Mouse (Mus musculus) left cerebral cortex, adult 8-10 months (tissue): ENCODE measurements around the gene H2-Ke6. TPM values are rescaled to one million over a fixed set of nuclear protein-coding genes. Genes with fewer than 3 reads are reported as not detected.

Experiments
- DNase-seq, 2 experiments: peaks; one replicate each; pipeline ENCODE4 v3.0.0; 2022; ENCODE audit warnings: low spot score in 2 of 2
- total RNA-seq, 4 experiments: library from RNA; stranded (reverse); gene quantifications; 2 replicates each; pipeline ENCODE4 v1.2.4; 2022

Gene H2-Ke6
- 10 to 100 TPM; 45.6 to 50.2 (median 46.4) TPM for total RNA-seq

GRCm38 (mm10) chr17:34027656-34028223 lies at the start of gene H2-Ke6:
TSS of gene H2-Ke6 (minus strand) at chr17:34028060.
- DNase-seq = peak; percentile 85 to 95

- peak in 1 of 2 experiments; percentile 37 for DNase-seq
Measured at GRCm38 (mm10) chr17:34077549-34077948, 49.7 kb upstream of the H2-Ke6 start.

GRCm38 (mm10) chr17:34075271-34075670 lies 47.4 kb upstream of the H2-Ke6 start:
- DNase-seq = peak in 1 of 2 experiments; percentile 23

DNA sequence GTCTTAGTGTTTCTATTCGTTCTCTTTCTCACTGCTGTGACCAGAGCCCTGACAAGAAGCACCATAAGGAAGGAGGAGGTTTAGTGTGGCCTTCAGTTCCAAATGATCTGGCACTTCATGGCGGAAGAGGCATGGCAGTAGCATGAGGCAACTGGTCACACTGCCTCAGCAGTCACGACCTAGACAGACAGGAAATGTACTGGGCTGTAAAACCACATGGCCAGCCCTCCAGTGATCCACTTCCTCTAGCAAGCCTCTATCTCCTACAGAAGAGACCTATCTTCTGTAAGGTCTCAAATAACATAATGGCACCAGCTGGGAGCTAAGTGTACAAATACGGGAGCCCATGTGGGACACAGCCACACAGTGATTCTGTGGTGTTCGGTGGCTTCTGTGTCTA lies 44.2 kb upstream of the H2-Ke6 start:
- no peak for DNase-seq

DNA sequence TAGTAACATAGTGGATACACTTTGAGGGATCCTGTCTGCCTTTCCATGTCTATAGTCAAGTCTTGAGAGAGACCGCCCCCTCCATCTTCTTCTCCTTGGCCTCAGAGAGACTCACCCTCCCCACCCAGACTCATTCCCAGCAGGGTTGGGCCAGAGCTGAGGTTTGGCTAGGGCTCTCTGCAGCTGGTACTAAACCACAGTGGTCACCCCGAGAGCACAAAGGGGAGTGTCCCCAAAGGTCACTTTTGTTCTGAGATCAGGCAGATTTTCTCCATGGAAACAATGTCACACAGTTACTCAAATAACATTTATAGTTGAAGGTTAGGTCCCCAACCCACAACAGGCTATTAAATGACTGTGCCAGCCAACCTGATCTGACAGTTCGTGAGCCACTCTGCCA lies 41.0 kb upstream of the H2-Ke6 start:
- no peak for DNase-seq

- DNase-seq = no peak
Measured at GRCm38 (mm10) chr17:34057224-34057623, 29.4 kb upstream of the H2-Ke6 start.

GRCm38 (mm10) chr17:34047404-34048050 lies 19.7 kb upstream of the H2-Ke6 start:
- no peak for DNase-seq

GRCm38 (mm10) chr17:34045941-34046340 lies 18.1 kb upstream of the H2-Ke6 start:
- no peak for DNase-seq

DNA sequence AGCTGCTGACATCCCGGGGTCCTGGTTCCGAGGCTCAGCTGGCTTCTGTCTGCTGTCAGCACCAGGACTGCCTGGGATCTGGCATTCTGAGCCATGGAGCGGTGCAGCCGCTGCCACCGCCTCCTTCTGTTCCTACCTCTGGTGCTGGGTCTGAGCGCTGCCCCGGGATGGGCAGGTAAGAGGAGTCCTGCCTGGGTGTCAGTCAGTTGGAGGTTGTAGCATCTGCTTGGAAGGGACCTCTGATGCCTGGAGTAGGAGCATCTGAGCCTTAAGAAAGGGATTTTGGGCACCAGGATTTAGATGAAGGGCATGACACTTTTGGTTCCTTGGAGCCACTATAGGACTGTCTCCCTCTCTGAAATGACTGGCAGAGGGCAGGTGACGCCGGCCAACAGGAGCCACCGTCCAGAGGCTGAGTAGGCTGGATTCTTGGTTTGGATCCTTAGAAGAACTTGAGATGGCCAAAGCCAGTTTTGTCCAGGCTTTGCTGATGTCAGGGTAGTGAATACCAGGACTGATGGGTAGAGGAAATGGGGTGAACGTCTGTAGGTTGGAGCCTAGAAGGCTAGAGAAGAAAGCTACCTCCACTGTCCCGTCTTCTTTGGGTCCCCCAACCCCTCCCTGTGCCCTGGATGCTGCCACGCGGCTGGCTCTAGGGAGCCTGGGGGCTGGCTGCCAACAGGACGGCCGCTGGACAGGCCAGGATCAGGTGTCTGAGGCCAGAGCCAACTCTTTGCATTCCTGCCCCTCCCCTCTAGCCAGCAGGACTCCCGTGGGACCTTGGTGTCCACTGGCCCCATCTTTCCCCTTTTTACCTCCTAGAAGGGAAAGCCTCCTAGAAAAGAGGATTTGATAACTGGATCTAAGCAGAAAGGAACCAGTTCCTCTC lies 11.9 kb upstream of the H2-Ke6 start:
- DNase-seq = peak; percentile 15 to 39

GRCm38 (mm10) chr17:34038878-34039561 lies 11.2 kb upstream of the H2-Ke6 start, which contains the start of gene Col11a2:
TSS of gene Col11a2 (plus strand) at chr17:34039437.
- peak in 1 of 2 experiments; percentile 28 for DNase-seq

GRCm38 (mm10) chr17:34038440-34038839 lies 10.6 kb upstream of the H2-Ke6 start:
- DNase-seq = peak; percentile 45 to 67

DNA sequence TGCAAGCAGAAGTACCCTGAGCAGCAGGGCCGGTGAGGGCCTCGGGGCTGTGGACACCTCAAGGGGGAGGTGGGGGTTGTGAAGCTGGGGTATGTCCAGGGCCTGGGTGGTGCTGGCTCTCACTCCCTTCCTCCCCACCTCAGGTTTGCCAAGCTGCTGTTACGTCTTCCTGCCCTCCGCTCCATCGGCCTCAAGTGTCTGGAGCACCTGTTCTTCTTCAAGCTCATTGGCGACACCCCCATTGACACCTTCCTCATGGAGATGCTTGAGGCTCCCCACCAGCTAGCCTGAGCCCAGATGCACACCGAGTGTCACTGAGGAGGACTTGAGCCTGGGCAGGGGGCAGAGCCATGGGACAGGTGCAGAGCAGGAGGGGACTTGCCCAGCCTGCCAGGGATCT lies 9.4 kb upstream of the H2-Ke6 start:
- DNase-seq = no peak

- peak in 1 of 2 experiments; percentile 56 for DNase-seq
Measured at GRCm38 (mm10) chr17:34036647-34037046, 8.8 kb upstream of the H2-Ke6 start.

DNA sequence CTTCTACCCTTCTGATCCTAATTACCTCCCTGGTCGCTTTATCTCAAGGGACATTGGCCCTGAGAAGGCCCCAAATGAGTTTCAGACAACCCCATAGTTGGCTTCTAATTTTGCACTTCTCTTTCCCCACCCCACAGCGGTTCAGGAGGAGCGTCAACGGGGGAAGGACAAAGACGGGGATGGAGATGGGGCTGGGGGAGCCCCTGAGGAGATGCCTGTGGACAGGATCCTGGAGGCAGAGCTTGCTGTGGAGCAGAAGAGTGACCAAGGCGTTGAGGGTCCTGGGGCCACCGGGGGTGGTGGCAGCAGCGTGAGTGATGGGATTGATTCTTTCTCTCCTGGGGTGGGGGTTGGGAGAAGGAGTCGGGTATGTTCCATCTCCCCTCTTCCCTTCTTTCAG lies 7.7 kb upstream of the H2-Ke6 start:
- DNase-seq = no peak

- DNase-seq = peak; percentile 45 to 50
Measured at GRCm38 (mm10) chr17:34034064-34034463, 6.2 kb upstream of the H2-Ke6 start.

GRCm38 (mm10) chr17:34033441-34033840 lies 5.6 kb upstream of the H2-Ke6 start:
- no peak for DNase-seq

DNA sequence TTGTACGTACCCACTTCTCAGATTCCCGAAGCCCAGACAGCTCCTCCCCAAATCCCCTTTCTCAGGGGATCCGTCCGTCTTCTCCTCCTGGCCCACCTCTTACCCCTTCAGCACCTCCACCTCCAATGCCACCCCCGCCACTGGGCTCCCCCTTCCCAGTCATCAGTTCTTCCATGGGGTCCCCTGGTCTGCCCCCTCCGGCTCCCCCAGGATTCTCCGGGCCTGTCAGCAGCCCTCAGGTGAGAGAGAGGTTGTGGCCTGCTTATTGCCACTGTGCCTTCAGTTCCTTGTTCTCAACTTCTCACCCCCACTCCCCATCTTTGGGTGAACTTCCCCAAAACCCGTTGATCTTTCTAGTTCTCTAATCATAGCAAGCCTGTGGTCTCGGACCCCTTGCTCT lies 4.9 kb upstream of the H2-Ke6 start:
- DNase-seq = no peak

GRCm38 (mm10) chr17:34032174-34032632 lies 4.3 kb upstream of the H2-Ke6 start:
- DNase-seq = peak; percentile 63 to 73

- peak; percentile 95 to 96 for DNase-seq
Measured at GRCm38 (mm10) chr17:34031465-34032173, 3.8 kb upstream of the H2-Ke6 start, which contains the start of the genes Slc39a7 and Rxrb. TSS of gene Slc39a7 (minus strand) at chr17:34031682. TSS of gene Rxrb (plus strand) at chr17:34031812.

GRCm38 (mm10) chr17:34030861-34031326 lies 3.0 kb upstream of the H2-Ke6 start:
- DNase-seq = peak; percentile 21 to 43
